Mouse (Mus musculus) layer of hippocampus, adult 11-12 months (tissue): ENCODE results near the gene Hspa1l.
"Not testable (repeated sequence)": the region's sequence is repeated elsewhere in the genome, so short reads cannot be mapped to it uniquely, and the experiment has no call there.

Experiments used
- DNase-seq: peaks from one replicate; pipeline ENCODE4 v3.0.0; 2022; ENCODE audit warnings: low spot score

The Hspa1l gene

DNA sequence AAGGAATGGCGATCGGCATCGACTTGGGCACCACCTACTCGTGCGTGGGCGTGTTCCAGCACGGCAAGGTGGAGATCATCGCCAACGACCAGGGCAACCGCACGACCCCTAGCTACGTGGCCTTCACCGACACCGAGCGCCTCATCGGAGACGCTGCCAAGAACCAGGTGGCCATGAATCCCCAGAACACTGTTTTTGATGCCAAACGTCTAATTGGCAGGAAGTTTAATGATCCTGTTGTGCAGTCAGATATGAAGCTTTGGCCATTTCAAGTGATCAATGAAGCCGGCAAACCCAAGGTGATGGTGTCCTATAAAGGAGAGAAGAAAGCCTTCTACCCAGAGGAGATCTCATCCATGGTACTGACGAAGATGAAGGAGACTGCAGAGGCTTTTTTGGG, 4.5 kb downstream of the Hspa1l start:
- DNase-seq: no peak

DNA sequence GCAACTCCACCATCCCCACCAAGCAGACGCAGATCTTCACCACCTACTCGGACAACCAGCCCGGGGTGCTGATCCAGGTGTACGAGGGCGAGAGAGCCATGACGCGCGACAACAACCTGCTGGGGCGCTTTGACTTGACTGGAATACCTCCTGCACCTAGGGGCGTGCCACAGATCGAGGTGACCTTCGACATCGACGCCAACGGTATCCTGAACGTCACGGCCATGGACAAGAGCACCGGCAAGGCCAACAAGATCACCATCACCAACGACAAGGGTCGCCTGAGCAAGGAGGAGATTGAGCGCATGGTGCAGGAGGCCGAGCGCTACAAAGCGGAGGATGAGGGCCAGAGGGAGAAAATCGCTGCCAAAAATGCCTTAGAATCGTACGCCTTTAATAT, 5.7 kb downstream of the Hspa1l start:
- no peak for DNase-seq

DNA sequence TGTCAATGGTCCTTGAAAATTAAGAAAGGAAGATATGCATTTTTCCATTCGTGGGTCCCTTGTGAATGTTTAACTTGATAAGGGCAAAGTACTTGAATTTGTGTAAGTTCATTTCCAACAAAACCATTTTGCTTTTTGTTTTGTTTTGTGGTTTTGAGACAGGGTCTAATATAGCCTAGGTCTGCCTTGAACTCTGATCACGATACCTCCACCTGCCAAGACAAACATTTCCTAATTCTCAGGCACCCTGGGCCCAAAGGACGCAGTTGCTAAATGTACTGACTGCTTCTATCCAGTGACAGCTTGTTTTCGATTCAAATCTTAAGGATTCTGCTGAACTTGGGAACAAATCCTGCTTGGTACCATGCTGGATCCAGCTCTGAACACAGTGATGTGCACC, 7.1 kb downstream of the Hspa1l start:
- no peak for DNase-seq

DNA sequence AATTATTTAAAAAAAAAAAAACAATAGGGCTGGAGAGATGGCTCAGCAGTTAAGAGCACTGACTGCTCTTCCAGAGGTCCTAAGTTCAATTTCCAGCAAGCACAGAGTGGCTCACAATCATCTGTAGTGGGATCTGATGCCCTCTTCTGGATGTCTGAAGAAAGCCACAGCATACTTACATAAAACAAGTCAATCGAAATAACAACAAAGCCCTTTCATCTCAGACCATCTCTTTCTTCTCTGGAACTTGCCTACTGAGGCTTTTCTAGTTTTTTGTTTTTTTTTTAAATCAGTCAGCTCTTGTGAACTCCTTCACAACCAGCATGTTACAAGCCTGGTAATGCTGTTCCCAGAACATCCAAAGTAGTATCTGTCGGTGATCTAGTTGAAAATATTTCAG, 8.2 kb downstream of the Hspa1l start:
- no peak for DNase-seq

DNA sequence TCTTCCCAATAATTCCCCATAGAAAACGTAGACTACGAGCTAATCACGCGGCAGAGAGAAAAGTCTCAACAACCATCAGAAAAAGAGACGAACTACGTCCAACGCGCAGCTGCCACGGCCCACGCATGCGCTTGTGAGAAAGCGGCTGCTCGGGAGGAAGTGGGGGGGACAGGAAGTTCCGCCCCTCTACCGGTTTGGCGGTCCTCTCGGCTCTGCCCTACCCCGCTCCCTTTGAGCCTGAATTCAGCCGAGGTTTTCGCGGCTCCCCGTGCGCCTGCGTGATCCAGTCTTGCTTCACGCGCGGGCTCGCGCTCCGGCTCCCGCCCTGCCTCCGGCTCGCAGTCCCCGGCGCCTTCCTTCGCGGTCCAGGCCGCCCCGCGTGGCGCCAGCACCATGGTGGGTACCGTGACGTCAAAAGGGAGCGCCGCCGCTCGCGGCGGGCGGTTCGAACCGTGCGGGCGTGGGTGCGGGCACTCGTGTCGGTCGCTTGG, 9.2 kb downstream of the Hspa1l start, which contains the start of gene Lsm2:
Gene Lsm2, plus strand, starts transcription at position 173 of the 491 bp plus-strand sequence.
- peak; percentile 91 for DNase-seq

DNA sequence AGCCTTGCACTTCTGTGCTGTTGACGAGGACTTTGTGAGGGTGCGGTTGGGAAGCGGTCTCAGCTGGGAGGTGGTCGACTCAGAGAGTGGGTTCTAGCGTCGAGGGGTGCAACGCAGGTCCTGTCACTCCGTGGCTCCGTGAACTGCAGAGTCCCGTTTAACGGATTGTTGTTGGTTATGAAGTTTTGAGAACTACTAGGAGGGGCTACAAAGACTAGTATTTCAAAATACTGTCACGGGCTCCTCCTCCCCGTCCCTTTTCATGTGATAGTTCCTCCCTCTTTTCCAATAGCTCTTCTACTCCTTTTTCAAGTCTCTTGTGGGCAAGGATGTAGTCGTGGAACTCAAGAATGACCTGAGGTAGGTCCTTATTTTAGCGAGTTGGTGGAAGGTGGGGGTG, 9.8 kb downstream of the Hspa1l start:
- no peak for DNase-seq

DNA sequence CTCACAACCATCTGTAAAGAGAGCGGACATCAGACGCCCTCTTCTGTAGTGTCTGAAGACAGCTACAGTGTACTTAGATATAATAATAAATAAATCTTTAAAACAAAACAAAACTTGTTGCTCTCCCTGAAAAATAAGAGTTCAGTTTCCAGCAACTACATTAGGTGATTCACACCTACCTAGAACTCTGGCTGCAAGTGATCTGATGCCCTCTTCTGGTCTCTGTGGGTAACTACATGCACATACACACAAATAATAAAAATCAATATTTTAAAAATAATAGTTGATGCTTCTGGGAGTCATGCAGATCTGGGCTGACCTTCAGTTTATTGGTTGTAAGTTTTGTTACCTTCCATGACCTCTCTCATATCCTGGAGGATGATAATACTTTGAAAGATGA, 11.7 kb downstream of the Hspa1l start:
- DNase-seq: no peak

DNA sequence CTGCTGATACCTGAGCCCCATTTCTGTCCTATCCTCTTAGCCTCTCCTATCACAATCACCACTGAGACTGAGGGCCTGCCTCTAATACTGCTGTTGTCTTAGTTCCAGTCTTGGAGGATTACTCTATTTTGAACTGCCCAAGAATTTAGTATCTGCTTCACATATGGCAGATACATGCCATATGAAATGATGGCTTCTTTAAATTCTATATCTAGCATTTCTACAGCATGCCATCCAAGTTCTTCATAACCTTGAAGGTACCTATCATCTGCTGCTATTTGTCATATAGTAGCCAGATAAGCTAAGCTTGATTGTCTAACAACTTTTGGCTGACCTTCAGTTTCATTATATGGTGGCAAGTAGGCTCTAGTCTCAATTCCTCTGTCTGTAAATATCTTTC, 22.2 kb downstream of the Hspa1l start:
- DNase-seq: no peak

DNA sequence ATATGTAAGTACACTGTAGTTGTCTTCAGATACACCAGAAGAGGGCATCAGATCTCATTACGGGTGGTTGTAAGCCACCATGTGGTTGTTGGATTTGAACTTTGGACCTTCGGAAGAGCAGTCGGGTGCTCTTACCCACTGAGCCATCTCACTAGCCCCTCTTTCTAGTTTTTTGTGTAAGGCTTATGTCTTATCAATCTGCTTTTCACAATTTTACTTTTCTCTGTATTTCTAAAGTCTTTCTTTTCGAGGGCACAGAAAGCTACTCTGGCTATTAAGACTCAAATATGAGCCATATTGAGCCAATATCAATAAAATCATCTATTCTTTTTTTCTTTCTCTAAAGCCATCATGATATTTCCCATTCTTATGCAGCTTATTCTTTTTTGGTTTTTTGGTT, 22.7 kb downstream of the Hspa1l start:
- DNase-seq: not testable (repeated sequence)

DNA sequence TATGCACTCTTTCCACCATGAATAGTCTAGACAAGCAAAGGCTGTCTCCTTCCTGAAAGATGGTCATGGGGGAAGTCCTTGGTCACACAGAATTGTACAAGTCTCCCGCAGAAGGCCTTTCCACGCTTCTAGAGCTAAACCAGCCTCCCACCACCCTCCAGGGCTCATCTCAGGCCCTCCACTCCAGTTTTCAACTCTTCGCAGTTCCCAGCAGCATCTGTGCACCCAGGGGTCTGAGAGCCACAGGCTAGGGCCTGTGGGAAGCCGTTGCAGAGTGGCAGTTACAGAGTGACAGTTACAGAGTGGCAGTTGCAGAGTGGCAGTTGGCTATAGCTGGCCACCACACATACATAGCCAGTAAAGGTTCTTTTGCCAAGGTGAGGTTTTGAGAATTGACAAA, 23.4 kb downstream of the Hspa1l start:
- DNase-seq: not testable (repeated sequence)

DNA sequence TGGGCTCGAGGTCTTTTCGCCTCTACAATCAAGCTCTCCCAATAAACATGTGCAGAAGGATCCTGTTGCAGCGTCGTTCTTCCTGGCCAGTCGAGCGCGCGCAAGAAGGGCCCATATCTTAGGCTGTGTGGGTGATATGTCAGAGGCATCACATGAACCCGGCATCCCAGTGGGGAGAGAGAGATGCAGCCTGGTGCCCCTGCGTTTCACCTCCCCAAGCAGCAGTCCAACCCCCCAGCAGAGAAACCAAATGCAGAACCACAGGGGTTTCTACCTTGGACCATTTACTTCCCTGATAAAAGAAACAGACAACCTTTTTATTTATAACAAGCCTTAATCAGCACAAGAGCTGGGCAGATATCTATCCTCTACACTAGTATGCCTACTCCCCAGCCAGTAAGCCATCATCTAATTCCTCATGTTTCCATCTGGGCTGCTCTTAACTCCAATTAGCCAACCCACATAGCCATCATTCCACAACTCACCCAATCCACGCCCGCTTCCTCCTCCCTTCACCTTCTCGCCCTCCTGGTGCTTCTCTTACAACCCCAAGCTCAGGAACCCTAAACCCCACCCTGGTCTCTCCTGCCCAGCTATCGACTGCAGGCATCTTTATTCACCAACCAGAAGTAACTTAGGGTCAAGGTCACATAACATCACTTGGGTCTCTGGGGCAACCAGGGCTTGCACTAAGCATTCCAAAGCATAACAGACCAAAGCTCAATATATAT, 24.1 kb downstream of the Hspa1l start:
- no peak for DNase-seq

DNA sequence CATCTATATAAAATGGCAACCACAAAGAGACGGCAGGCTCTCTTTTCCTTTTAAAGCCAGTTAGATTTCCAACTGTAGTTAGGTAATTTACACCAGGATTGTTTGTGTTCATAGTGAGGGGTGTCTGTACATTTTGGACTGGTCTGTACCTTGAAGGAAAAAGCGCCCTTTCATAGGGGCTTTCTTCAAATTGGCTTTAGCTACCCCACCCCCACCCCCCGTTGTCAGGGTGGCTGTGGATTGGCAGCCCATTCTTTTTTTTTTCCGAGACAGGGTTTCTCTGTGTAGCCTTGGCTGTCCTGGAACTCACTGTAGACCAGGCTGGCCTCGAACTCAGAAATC, 24.6 kb downstream of the Hspa1l start:
- DNase-seq: no peak

DNA sequence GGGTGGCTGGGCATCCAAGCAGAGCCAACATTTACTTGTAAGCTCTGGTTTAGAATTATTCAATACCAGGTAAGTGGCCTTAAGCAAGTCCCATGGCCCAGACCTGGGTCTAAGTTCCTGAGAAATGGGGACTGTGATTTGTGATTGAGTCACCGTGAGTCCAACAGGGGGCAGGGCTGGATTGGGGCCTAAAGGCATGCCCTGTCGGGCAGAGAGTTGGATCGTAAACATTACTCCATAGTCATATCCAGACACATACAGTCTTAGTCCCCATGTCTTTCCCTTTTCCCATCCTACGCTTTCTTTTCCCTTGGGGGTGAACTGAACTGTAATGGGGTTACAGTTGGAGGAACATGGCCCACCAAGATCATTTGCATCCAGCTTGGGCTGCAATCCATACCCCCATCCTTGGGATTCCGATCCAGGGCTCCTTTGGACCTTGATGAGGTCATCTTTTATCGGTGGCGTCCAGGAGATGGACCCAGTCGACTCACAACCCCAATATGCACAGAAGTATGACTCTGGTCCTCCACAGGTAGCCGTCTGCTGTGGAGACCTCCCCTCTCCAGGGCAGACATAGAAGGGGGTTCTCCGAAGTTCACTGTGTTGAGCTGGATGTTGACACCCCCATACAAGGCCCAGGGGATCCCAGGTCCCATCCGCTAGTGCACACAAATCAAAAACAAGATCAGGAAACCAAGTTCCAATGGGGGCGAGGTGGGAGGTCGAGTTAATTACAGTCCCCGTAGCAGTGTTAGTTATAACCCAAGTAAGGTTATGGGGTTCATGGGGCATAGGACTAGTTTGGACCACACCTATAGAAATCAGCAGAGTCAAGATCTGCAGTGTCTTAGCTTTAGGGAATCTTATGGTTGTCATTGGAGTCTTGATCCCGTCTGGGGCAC, 26.3 kb downstream of the Hspa1l start:
- DNase-seq: no peak

DNA sequence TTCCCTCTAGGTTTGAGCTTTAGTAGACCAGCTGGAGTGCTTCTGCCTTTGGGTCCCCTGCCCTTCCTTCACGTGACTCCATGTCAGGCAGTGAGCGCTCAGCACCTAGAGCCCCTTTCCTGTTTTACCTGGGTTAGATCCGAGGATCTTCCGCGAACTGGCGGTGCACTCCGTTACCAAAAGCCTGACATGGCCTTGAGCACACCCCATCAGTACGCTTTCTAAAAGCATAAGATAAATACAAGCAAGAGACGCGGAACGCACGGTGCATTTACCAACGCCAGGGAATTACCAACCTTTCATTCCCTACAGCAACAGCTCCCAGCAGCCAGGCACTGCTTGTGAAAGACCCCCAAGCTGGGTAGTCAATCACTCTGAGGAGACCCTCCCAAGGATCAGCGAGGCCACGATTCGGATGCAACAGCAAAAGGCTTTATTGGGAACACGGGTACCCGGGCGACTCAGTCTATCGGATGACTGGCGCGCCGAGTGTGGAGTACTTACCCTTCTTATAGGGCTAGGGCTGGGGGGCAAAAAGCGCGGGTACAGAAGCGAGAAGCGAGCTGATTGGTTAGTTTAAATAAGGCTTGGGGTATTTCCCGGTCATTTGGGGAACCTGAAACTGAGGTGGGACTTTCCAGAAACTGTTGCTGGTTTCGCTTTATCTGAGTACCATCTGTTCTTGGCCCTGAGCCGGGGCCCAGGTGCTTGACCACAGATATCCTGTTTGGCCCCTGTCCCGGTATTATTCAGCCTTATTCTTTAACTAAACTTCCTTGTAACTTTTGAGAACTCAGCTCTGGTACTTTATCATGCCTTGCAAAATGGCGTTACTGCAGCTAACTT, 27.6 kb downstream of the Hspa1l start:
- not testable (repeated sequence) for DNase-seq

DNA sequence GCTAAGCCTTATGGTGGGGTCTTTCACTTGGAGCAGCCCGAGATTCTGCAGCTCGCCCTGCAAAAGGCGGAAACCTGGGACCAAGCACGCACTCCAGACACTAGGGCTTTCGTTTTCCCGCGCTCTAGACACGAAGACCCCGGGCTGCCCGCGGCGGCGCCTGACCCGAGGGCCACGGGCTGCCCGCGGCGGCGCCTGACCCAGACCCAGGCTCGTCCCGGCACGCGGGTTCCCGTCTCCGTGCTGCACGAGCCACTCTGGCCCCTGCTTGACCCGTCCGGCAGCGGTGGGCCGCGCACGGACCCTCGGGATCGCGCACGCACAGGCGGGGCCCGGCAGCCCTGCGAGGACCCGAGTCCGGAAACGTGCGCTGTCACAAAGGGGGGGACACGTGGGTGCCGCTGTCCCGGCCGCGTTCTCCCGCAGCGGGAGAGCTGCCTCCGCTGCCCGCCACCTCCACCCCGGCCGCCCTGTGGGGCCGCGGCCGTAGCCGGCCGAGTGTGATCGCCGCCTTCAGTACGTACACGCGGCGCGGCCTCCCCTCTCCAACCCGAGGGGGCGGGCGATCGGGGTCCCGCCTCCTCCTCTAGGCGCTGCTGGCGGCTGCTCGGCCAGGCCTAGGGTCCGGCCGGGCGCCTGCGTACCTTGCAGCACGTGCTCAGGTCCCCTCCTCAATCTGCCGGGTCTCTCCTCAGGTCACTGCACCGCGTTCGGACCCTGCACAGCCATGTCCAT, 28.4 kb downstream of the Hspa1l start, which contains the start of gene Vars:
Gene Vars, plus strand, starts transcription at position 271 of the 735 bp plus-strand sequence.
- peak; percentile 77 for DNase-seq

DNA sequence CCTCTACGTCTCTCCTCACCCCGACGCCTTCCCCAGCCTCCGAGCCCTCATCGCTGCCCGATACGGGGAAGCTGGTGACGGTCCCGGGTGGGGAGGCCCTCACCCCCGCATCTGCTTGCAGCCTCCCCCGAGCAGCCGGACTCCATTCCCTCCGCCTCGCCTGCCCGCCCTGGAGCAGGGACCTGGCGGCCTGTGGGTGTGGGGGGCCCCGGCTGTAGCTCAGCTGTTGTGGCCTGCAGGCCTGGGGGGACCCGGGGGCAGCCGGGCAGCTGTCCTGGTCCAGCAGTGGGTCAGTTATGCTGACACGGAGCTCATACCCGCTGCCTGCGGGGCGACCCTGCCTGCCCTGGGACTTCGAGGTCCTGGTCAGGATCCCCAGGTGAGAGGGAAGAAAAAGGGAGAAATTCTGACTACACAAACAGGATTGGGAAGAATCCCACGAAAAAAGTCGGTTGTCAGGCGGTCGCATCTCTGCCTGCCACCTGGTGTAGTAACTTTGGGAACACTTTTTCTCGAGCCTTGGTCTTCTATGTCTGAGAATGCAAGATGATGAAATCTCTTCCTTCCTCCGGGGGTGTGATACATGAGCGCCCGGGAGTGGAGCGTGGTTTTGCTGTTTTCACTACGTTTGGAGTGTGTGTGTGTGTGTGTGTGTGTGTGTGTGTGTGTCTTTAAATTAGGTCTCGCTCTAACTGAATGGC, 29.1 kb downstream of the Hspa1l start:
- DNase-seq: no peak

DNA sequence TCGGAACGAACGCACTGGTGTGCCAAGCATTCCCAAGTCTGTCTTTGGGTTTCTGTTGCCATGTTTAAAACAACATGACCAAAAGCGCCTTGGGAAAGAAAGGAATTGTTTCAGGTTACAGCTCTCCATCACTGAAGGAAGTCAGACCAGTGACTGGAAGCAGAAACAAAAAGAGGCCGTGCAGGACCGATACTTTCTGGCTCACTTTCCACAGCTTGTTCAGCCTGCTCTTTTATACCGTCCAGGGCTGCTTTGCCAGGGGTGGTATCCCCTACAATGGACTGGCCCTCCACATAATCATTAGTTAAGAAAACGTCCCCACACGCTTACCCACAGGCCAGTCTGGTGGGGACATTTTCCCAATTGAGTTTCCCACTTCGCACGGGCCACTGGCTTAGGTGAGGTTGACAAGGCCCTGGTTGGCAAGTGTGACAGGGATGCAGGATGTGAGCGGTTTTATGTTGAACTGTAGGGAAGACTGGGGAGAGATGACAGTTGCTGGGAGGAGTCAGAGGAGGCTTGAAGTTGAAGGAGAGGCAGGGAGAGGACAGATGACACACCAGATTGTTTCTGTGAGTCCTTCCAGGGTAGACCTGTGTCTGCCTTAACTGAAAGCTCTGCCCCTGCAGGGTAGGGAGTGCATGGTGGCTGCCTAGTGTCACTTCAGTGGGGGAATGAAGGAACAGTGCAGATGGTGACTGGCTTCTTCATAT, 29.8 kb downstream of the Hspa1l start:
- no peak for DNase-seq

DNA sequence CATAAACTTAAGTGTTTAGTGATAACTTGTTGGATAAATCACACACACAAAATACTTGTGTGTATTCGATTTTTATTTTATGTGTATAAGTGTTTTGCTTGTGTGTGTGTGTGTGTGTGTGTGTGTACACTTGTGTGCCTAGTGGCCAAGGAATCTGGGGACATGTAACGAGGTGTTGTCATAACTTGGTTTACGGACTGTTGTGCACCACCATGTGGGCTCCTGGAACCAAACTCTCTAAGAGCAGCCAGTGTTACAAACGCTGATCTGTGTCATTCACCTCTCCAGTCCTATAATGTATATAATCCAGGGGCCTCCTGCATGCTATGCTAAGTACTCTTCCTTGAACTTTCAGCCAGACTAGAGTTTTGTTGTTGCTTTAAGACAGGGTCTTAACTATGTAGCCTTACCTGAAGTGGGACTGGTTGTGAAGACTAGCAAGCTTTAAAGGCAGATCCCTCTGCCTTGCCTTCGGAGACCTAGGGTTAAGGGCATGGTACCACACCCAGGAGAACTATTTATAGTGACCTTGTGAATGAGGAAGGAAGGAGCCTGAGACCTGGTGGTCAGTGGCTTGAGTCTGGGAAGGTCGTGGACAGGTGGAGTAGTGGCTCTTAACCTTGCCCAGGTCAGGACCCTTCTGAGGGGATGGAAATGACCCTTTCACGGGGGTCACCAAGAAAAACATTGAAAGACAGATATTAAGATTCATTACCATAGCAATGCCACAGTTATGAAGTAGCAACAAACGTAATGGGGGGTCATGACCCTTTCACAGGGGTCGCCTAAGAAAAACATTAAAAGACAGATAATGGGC, 30.7 kb downstream of the Hspa1l start:
- DNase-seq: no peak

DNA sequence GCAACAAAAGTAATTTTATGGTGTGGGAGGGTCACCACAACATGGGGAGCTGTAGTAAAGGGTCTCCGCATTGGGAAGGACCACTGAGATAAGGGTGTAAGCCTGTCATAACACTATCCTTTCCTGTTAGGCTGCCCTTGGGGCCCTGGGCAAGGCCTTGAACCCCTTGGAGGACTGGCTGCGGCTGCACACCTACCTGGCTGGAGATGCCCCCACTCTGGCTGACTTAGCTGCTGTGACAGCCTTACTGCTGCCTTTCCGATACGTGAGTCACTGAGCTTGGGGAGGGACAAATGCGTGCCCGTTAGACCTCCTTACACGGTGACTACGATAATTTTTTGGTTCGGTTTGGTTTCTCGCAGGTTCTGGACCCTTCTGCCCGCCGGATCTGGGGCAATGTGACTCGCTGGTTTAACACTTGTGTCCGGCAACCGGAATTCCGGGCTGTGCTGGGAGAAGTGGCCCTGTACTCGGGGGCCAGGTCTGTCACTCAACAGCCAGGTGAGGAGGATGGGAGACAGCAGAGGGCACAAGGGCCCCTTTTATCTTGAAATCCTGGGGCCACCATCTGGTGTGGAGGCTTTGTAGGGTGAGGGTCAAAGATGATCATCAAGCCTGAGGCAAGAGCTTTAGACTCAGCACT, 31.7 kb downstream of the Hspa1l start:
- no peak for DNase-seq
